ENCODE assay signal across 9 mouse cellular contexts in the genomic region with DNA sequence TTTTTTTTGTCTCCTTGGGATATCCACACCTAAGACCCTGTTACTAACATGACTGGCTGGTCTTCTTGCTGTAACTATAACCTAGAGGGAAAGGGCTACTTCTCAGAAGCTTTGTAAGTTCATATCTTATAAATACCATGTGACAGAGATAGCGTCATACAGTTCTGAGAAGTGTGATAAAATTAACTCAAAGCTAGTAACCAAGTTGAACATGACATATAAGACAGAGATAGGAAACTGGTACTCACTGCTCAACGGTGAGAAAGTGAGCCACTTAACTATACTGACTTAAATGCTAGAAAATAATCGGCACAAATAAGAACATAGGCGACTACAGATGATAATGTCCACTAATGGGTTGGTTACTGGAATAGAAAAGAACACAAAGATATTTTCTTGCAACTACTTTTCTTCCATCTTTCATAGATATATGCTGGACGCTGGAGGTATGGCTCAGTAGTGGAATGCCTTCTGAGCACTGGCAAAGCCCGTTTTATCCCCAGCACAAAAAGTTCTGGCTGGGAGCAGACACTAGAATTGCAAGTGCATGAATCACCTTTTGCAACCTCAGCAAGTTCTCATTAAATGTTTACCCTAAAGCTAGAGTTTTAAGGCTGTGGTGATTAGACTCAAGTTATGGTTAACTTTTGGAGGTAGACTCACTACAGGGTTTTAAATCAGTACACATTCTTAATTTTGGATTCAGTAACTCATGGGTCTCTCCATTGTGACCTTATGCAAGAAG. TPM values are rescaled to one million over a fixed set of nuclear protein-coding genes. Genes with fewer than 3 reads are reported as not detected.
DNase-seq lines count a peak whose midpoint lies in the region; ATAC-seq lines count a peak whose summit lies in the region.
"Had no signal": no experiment of that assay in that cellular context is flagged by ENCODE, and none has a peak within 500 bp of the region (broad histone marks: within the 10 kb centered on the region; RNA-seq: fewer than 3 reads in every experiment).

No protein-coding gene starts in this region.

- ATAC-seq in heart, embryonic 14.5 days (ENCODE audit: insufficient number of reproducible peaks, insufficient read depth, low FRiP score, low read depth), result no peak
- no peak for ATAC-seq in hindbrain, embryonic 14.5 days (ENCODE audit: low FRiP score)
- no peak for ATAC-seq in midbrain, embryonic 12.5 days (ENCODE audit: low FRiP score, low read depth)
- no peak for ATAC-seq in monocyte, adult 5-6 weeks (replicated peaks; ENCODE audit: insufficient number of reproducible peaks, low FRiP score, low TSS enrichment, poor library complexity, severe bottlenecking)

- no peaks in the 10 kb centered on the region for H3K9me3 ChIP-seq in heart, embryonic 14.5 days (ENCODE audit: control insufficient read depth, low read length)
- H3K9me3 ChIP-seq in hindbrain, embryonic 14.5 days (ENCODE audit: control insufficient read depth, low read length), result no peaks in the 10 kb centered on the region
- no peaks in the 10 kb centered on the region for H3K9me3 ChIP-seq in midbrain, embryonic 12.5 days

- H3K9ac ChIP-seq in heart, embryonic 14.5 days (ENCODE audit: low read length), result peak overlapping the region; percentile 96
- peak overlapping the region; percentile 98; the same call in 1 of the 2 replicates for H3K9ac ChIP-seq in hindbrain, embryonic 14.5 days
- 0 out of 2 replicates have a peak overlapping the region, but pooled peaks have one; percentile 93 for H3K9ac ChIP-seq in midbrain, embryonic 12.5 days (replicated peaks)

- DNase-seq in heart, postnatal 10 days, result no peak
- DNase-seq in NIH3T3 (ENCODE audit: low read depth), result peak; percentile 69
- DNase-seq in hindbrain, embryonic 14.5 days (ENCODE audit: low spot score), result no peak
- DNase-seq in layer of hippocampus, adult 8-10 months (ENCODE audit: low spot score in 2 of 2), result no peak
- no peak for DNase-seq in kidney, adult 8-10 months
- DNase-seq: cerebellum, adult 9-11 months had no signal

- no peaks in the 10 kb centered on the region for H3K27me3 ChIP-seq in heart, embryonic 14.5 days (ENCODE audit: control insufficient read depth, insufficient read depth, low read length)
- H3K27me3 ChIP-seq in hindbrain, embryonic 14.5 days (ENCODE audit: control insufficient read depth, insufficient read depth, low read length), result no peaks in the 10 kb centered on the region
- no peaks in the 10 kb centered on the region for H3K27me3 ChIP-seq in midbrain, embryonic 12.5 days

- WGBS in heart, embryonic 14.5 days, result 49% methylated on average over 6 of the region's 6 CpGs
- 89% methylated on average over 6 of the region's 6 CpGs for WGBS in hindbrain, embryonic 14.5 days
- WGBS in midbrain, embryonic 12.5 days, result 88% methylated on average over 6 of the region's 6 CpGs

- H3K4me2 ChIP-seq in heart, embryonic 14.5 days (ENCODE audit: low read length), result peak overlapping the region; percentile 74
- peak overlapping the region; percentile 87 for H3K4me2 ChIP-seq in hindbrain, embryonic 14.5 days (replicated peaks)
- peak overlapping the region; percentile 80 for H3K4me2 ChIP-seq in midbrain, embryonic 12.5 days (replicated peaks)

- H3K36me3 ChIP-seq in heart, embryonic 14.5 days (ENCODE audit: control insufficient read depth, insufficient read depth, low read length), result peaks cover 45% of the 10 kb centered on the region
- peaks cover 39% of the 10 kb centered on the region for H3K36me3 ChIP-seq in hindbrain, embryonic 14.5 days (replicated peaks; ENCODE audit: control insufficient read depth, insufficient read depth)
- H3K36me3 ChIP-seq in midbrain, embryonic 12.5 days, result peaks cover 31% of the 10 kb centered on the region

- H3K4me1 ChIP-seq in heart, embryonic 14.5 days (ENCODE audit: control insufficient read depth in 2 of 2, insufficient read depth in 2 of 2, low read length in 2 of 2), result peaks cover 2 to 27% of the 10 kb centered on the region in 2 experiments
- H3K4me1 ChIP-seq in hindbrain, embryonic 14.5 days (replicated peaks; ENCODE audit: control insufficient read depth, insufficient read depth, low read length), result peaks cover 10% of the 10 kb centered on the region
- H3K4me1 ChIP-seq in midbrain, embryonic 12.5 days, result peaks cover 19% of the 10 kb centered on the region

- intact Hi-C loops in heart, postnatal 10 days (cut with DNase I), result loop anchor here (5.0 kb wide), 1 partner anchor 390 kb away; no protein-coding TSS in a partner anchor

- H3K4me3 ChIP-seq in heart, embryonic 14.5 days (ENCODE audit: control insufficient read depth in 1 of 2, insufficient read depth in 1 of 2, low read depth in 1 of 2, low read length in 2 of 2), result peak overlapping the region in 1 of 2 experiments; percentile 90; a peak in 2 of 4 replicates
- peak overlapping the region; percentile 100 for H3K4me3 ChIP-seq in hindbrain, embryonic 14.5 days (replicated peaks; ENCODE audit: low read length)
- peak overlapping the region; percentile 97; the same call in 1 of the 2 replicates for H3K4me3 ChIP-seq in midbrain, embryonic 12.5 days

- H3K27ac ChIP-seq in heart, embryonic 14.5 days (replicated peaks in 1 of 2; ENCODE audit: control insufficient read depth in 1 of 2, insufficient read depth in 1 of 2, low read depth in 2 of 2, low read length in 2 of 2), result no peak overlapping the region
- no peak overlapping the region for H3K27ac ChIP-seq in hindbrain, embryonic 14.5 days
- H3K27ac ChIP-seq in midbrain, embryonic 12.5 days (replicated peaks), result no peak overlapping the region

RNA-seq across cellular contexts. Expression of a gene that starts 1.4 kb away (rescaled TPM):
- 16.8 and 17.3 TPM in 2 replicates for polyA plus RNA-seq in heart, embryonic 14.5 days (2014; fragmentation: Nextera tagmentation; extraction: Ambion mirVana)
- total RNA-seq in heart, postnatal 10 days (2021), result 10 to 100 TPM; 74.2 to 79.1 TPM
- polyA plus RNA-seq in hindbrain, embryonic 14.5 days (2014; fragmentation: Nextera tagmentation; extraction: Ambion mirVana), result 9.5 and 10.0 TPM in 2 replicates
- polyA plus RNA-seq in midbrain, embryonic 12.5 days (2016; fragmentation: Nextera tagmentation; extraction: Ambion mirVana), result 21.1 and 26.1 TPM in 2 replicates
- total RNA-seq in layer of hippocampus, adult 8-10 months (2022), result 10 to 100 TPM; 39.8 to 42.3 (median 41.1) TPM
- 30.4 to 50.6 TPM (median 33.8 TPM) in 3 replicates for total RNA-seq in monocyte, adult 5-6 weeks (2017)

RNA-seq across cellular contexts. Expression of a gene that starts 36.9 kb away (rescaled TPM):
- polyA plus RNA-seq in heart, embryonic 14.5 days (2014; fragmentation: Nextera tagmentation; extraction: Ambion mirVana), result 281 and 320 TPM in 2 replicates
- 100 to 1,000 TPM; 184 to 190 TPM for total RNA-seq in heart, postnatal 10 days (2021)
- 234 and 256 TPM in 2 replicates for polyA plus RNA-seq in hindbrain, embryonic 14.5 days (2014; fragmentation: Nextera tagmentation; extraction: Ambion mirVana)
- polyA plus RNA-seq in midbrain, embryonic 12.5 days (2016; fragmentation: Nextera tagmentation; extraction: Ambion mirVana), result 225 and 231 TPM in 2 replicates
- 100 to 1,000 TPM; 154 to 177 (median 170) TPM for total RNA-seq in layer of hippocampus, adult 8-10 months (2022)
- total RNA-seq in monocyte, adult 5-6 weeks (2017), result 92.0 to 115 TPM (median 97.4 TPM) in 3 replicates

RNA-seq across cellular contexts. Expression of a gene that starts 49.3 kb away (rescaled TPM):
- polyA plus RNA-seq in heart, embryonic 14.5 days (2014; fragmentation: Nextera tagmentation; extraction: Ambion mirVana), result 0.93 and 1.1 TPM in 2 replicates
- 1 to 10 TPM; 1.6 to 1.7 TPM for total RNA-seq in heart, postnatal 10 days (2021)
- polyA plus RNA-seq in hindbrain, embryonic 14.5 days (2014; fragmentation: Nextera tagmentation; extraction: Ambion mirVana), result 1.9 and 2.0 TPM in 2 replicates
- polyA plus RNA-seq in midbrain, embryonic 12.5 days (2016; fragmentation: Nextera tagmentation; extraction: Ambion mirVana), result 1.1 and 1.2 TPM in 2 replicates
- 1 to 10 TPM; 1.6 to 2.2 (median 1.9) TPM for total RNA-seq in layer of hippocampus, adult 8-10 months (2022)
- 0.11 TPM in 1 of 3 replicates, not detected in the others for total RNA-seq in monocyte, adult 5-6 weeks (2017)

RNA-seq across cellular contexts. Expression of a gene that starts 49.5 kb away (rescaled TPM):
- 70.0 and 79.7 TPM in 2 replicates for polyA plus RNA-seq in heart, embryonic 14.5 days (2014; fragmentation: Nextera tagmentation; extraction: Ambion mirVana)
- 10 to 100 TPM; 21.3 to 22.9 TPM for total RNA-seq in heart, postnatal 10 days (2021)
- polyA plus RNA-seq in hindbrain, embryonic 14.5 days (2014; fragmentation: Nextera tagmentation; extraction: Ambion mirVana), result 46.8 and 59.1 TPM in 2 replicates
- 63.9 and 73.7 TPM in 2 replicates for polyA plus RNA-seq in midbrain, embryonic 12.5 days (2016; fragmentation: Nextera tagmentation; extraction: Ambion mirVana)
- total RNA-seq in layer of hippocampus, adult 8-10 months (2022), result 10 to 100 TPM; 22.7 to 37.1 (median 30.9) TPM
- 29.6 to 30.7 TPM (median 30.7 TPM) in 3 replicates for total RNA-seq in monocyte, adult 5-6 weeks (2017)
